Mouse (Mus musculus): Measurements from ENCODE around the gene Cd2ap. TPM values are rescaled to one million over a fixed set of nuclear protein-coding genes. Genes with fewer than 3 reads are reported as not detected.
"Not testable (repeated sequence)": the region's sequence is repeated elsewhere in the genome, so short reads cannot be mapped to it uniquely, and the experiment has no call there.

Cd2ap gene
- total and polyA plus RNA-seq, 2 experiments from 2014 or later = 5.3 to 21.7 TPM

DNA sequence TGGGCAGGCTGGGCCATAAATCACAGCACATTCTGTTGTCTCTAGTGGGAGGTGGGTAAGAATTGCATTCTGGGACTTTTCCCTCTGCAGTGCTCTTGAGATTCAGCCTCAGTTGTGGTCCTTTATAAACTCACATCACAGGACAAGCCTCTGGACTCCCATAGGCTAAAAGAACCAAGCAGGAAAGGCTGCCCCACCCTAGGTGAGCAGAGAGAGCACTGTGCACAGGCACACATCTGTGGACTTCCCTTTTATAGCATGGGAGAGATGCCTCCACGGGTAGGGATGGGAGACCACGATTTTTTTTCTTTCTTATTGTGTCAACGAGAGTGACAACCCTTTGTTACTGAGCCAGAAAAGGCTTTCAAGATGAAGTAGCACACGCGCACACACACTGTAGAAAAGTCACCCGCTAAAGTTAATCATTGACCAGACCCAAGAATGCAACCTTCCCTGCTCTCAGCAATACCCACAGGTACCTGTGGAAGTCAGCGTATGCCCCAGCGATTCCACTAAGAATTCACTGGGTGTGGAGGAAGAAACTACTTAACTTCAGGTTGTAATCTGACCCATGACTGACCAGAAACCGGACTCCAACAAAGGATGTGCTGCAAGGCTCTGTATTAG lies 32.4 kb upstream of the Cd2ap start:
- Histone ChIP-seq H3K4me3 (ENCODE audit: low read depth, low read length) (no peak overlapping the region), H3K27ac (ENCODE audit: low read depth, low read length) (no peak overlapping the region), H3K36me3 (ENCODE audit: insufficient read depth) (no peaks in the 10 kb centered on the region), H3K27me3 (ENCODE audit: insufficient read depth, low read length) (no peaks in the 10 kb centered on the region), H3K4me2 (ENCODE audit: low read depth) (no peak overlapping the region), H3K9me3 (ENCODE audit: low read length) (no peaks in the 10 kb centered on the region), H3K9ac (no peak overlapping the region), H3K4me1 (ENCODE audit: insufficient read depth) (no peaks in the 10 kb centered on the region)
- DNase-seq (no peak), ATAC-seq (no peak)
- WGBS = 81% methylated on average over 9 of the region's 9 CpGs
- no peak for TF ChIP-seq CTCF (IDR thresholded peaks at IDR 0.05; ENCODE audit: low read depth)

DNA sequence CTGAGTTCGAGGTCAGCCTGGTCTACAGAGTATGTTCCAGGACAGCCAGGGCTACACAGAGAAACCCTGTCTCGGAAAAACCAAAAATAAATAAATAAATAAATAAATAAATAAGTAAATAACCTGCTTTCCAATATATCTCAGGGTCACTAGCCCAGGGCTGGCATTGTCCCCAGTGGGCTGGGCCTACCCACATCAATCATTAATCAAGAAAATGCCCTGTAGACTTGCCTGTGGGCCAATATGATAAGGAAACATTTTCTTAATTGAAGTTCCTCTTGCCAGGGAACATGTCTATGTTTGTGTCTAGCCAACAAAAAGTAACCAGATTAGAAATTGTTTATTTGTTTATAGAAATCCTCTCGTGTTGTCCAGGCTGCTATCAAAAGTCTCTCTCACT lies 31.7 kb upstream of the Cd2ap start:
- WGBS = 85% methylated on average over 3 of the region's 3 CpGs
- Histone ChIP-seq H3K4me3 (ENCODE audit: low read depth, low read length) (no peak overlapping the region), H3K27ac (ENCODE audit: low read depth, low read length) (no peak overlapping the region), H3K9ac (no peak overlapping the region), H3K27me3 (ENCODE audit: insufficient read depth, low read length) (no peaks in the 10 kb centered on the region), H3K9me3 (ENCODE audit: low read length) (no peaks in the 10 kb centered on the region), H3K4me2 (ENCODE audit: low read depth) (no peak overlapping the region), H3K36me3 (ENCODE audit: insufficient read depth) (no peaks in the 10 kb centered on the region), H3K4me1 (ENCODE audit: insufficient read depth) (no peaks in the 10 kb centered on the region)
- DNase-seq (no peak), ATAC-seq (no peak)
- TF ChIP-seq CTCF (IDR thresholded peaks at IDR 0.05; ENCODE audit: low read depth) = no peak

GRCm38 (mm10) chr17:42906456-42906855 lies 30.0 kb upstream of the Cd2ap start:
- not testable (repeated sequence) for H3K27ac ChIP-seq (ENCODE audit: low read depth, low read length); ATAC-seq; H3K4me3 ChIP-seq (ENCODE audit: low read depth, low read length); H3K4me2 ChIP-seq (ENCODE audit: low read depth); H3K9ac ChIP-seq; H3K9me3 ChIP-seq (ENCODE audit: low read length); H3K4me1 ChIP-seq (ENCODE audit: insufficient read depth); DNase-seq; H3K36me3 ChIP-seq (ENCODE audit: insufficient read depth); H3K27me3 ChIP-seq (ENCODE audit: insufficient read depth, low read length)
- WGBS = 95% methylated on average over 1 of the region's 1 CpGs

- Histone ChIP-seq H3K27me3 (ENCODE audit: insufficient read depth, low read length) (no peaks in the 10 kb centered on the region), H3K36me3 (ENCODE audit: insufficient read depth) (no peaks in the 10 kb centered on the region), H3K4me3 (ENCODE audit: low read depth, low read length) (no peak overlapping the region), H3K9me3 (ENCODE audit: low read length) (no peaks in the 10 kb centered on the region), H3K4me1 (ENCODE audit: insufficient read depth) (no peaks in the 10 kb centered on the region), H3K4me2 (ENCODE audit: low read depth) (no peak overlapping the region), H3K27ac (ENCODE audit: low read depth, low read length) (no peak overlapping the region), H3K9ac (no peak overlapping the region)
- ATAC-seq (no peak), DNase-seq (no peak)
- 86% methylated on average over 6 of the region's 6 CpGs for WGBS
- no peak for TF ChIP-seq CTCF (IDR thresholded peaks at IDR 0.05; ENCODE audit: low read depth)
Observed at GRCm38 (mm10) chr17:42905919-42906318, 29.5 kb upstream of the Cd2ap start.

DNA sequence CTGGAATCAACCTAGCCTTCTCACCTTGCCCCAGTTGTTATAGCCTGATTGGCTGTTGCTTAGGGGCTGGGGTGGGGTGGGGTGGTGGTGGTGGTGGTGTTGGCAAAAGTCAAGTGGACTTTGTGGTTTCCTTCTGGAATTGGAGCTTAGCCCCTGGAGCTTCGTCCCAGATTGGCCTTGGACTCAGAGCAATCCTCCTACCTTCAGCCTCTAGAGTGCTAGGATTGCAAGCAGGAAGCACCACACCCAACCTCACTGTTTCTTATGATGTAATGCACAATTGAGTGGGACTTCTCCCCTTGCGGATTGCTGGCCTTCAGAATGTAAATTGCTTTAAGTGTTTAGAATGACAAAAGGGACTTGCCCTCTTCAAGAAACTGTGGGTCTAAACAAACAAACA lies 24.3 kb upstream of the Cd2ap start:
- WGBS = 66% methylated on average over 2 of the region's 2 CpGs
- no peak overlapping the region for H3K27ac ChIP-seq (ENCODE audit: low read depth, low read length)

DNA sequence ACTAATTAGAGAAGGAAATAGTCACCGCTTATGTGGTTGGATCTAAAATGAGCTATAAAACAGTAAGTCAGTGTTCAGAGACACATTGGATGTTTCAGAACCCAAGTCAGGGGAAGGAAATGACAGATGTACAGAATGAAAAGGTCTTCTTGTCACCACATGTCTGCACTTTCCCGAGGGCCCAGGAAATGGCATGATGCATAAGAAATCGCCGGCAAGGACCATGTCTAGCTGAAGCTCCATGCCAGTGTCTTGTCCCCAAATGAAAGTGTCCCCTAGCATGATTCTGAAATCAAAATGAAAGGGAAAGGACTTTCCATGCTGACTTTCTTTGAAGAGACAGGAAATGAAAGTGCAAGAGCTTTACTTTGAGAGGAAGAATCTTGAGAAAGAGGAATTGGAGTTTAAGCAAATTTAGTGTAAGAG lies 10.8 kb upstream of the Cd2ap start:
- H3K9me3 ChIP-seq (ENCODE audit: low read length) = no peaks in the 10 kb centered on the region
- DNase-seq = no peak
- 88% methylated on average over 4 of the region's 4 CpGs for WGBS
- H3K27me3 ChIP-seq (ENCODE audit: insufficient read depth, low read length) = no peaks in the 10 kb centered on the region
- no peaks in the 10 kb centered on the region for H3K4me1 ChIP-seq (ENCODE audit: insufficient read depth)
- H3K9ac ChIP-seq = no peak overlapping the region
- ATAC-seq = no peak
- no peak overlapping the region for H3K27ac ChIP-seq (ENCODE audit: low read depth, low read length)
- no peak overlapping the region for H3K4me3 ChIP-seq (ENCODE audit: low read depth, low read length)
- no peak overlapping the region for H3K4me2 ChIP-seq (ENCODE audit: low read depth)
- no peaks in the 10 kb centered on the region for H3K36me3 ChIP-seq (ENCODE audit: insufficient read depth)
- TF ChIP-seq CTCF (IDR thresholded peaks at IDR 0.05; ENCODE audit: low read depth) = no peak

More for the DNA sequence above, 24.3 kb upstream of the Cd2ap start:
- H3K9me3 ChIP-seq (ENCODE audit: low read length) = no peaks in the 10 kb centered on the region
- ATAC-seq = no peak
- no peak for DNase-seq
- no peak overlapping the region for H3K9ac ChIP-seq
- no peaks in the 10 kb centered on the region for H3K27me3 ChIP-seq (ENCODE audit: insufficient read depth, low read length)
- no peak overlapping the region for H3K4me3 ChIP-seq (ENCODE audit: low read depth, low read length)
- TF ChIP-seq CTCF (IDR thresholded peaks at IDR 0.05; ENCODE audit: low read depth) = no peak
- H3K36me3 ChIP-seq (ENCODE audit: insufficient read depth) = no peaks in the 10 kb centered on the region
- no peaks in the 10 kb centered on the region for H3K4me1 ChIP-seq (ENCODE audit: insufficient read depth)
- no peak overlapping the region for H3K4me2 ChIP-seq (ENCODE audit: low read depth)

GRCm38 (mm10) chr17:42885091-42885501 lies 8.6 kb upstream of the Cd2ap start:
- DNase-seq (no peak), ATAC-seq (no peak)
- Histone ChIP-seq H3K4me2 (ENCODE audit: low read depth) (no peak overlapping the region), H3K27ac (ENCODE audit: low read depth, low read length) (no peak overlapping the region), H3K4me3 (ENCODE audit: low read depth, low read length) (no peak overlapping the region), H3K4me1 (ENCODE audit: insufficient read depth) (no peaks in the 10 kb centered on the region), H3K9me3 (ENCODE audit: low read length) (no peaks in the 10 kb centered on the region), H3K27me3 (ENCODE audit: insufficient read depth, low read length) (no peaks in the 10 kb centered on the region), H3K36me3 (ENCODE audit: insufficient read depth) (no peaks in the 10 kb centered on the region), H3K9ac (no peak overlapping the region)
- 73% methylated on average over 7 of the region's 7 CpGs for WGBS
- TF ChIP-seq CTCF (IDR thresholded peaks at IDR 0.05; ENCODE audit: low read depth) = no peak
